In the genomic region with DNA sequence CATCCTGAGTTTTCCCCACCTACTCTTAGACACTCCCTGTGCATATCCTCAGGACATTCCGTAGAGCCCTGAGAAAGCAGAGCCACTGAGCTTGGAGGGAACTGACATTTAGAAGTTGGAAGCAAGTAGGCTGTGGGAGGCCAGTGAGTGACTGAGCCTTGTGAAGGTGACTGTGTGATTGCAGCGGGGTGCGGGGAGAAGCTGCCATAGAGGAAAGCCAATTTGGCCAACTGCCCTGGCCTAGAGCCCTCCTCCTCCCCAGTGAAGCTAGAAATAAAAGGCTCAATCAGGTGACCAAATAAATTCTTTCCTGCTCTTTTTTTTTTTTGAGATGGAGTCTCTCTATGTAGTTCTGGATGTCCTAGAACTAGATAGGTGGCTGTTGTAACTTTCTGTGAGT, we compare ENCODE assay signal across 9 mouse cellular contexts. TPM values are rescaled to one million over a fixed set of nuclear protein-coding genes. Genes with fewer than 3 reads are reported as not detected.
DNase-seq lines count a peak whose midpoint lies in the region; ATAC-seq and TF ChIP-seq lines count a peak whose summit lies in the region.
"Had no signal": no experiment of that assay in that cellular context is flagged by ENCODE, and none has a peak within 500 bp of the region (broad histone marks: within the 10 kb centered on the region; RNA-seq: fewer than 3 reads in every experiment).

No protein-coding gene starts in this region.

- no peak for ATAC-seq in midbrain, embryonic 14.5 days (ENCODE audit: low FRiP score, low TSS enrichment)
- no peak for ATAC-seq in midbrain, embryonic 15.5 days (replicated peaks)
- ATAC-seq in forebrain, postnatal 0 days: no peak
- no peak for ATAC-seq in hindbrain, embryonic 12.5 days (ENCODE audit: low FRiP score)

- no peak overlapping the region for H3K27ac ChIP-seq in midbrain, embryonic 14.5 days (replicated peaks; ENCODE audit: low read depth, low read length)
- H3K27ac ChIP-seq in midbrain, embryonic 15.5 days: no peak overlapping the region
- H3K27ac ChIP-seq in forebrain, postnatal 0 days (ENCODE audit: low read depth, low read length): no peak overlapping the region
- no peak overlapping the region for H3K27ac ChIP-seq in hindbrain, embryonic 12.5 days

- H3K36me3 ChIP-seq in midbrain, embryonic 14.5 days (ENCODE audit: control insufficient read depth, insufficient read depth, low read length): peaks cover 4% of the 10 kb centered on the region; the same call in 1 of the 2 replicates
- 0 out of 2 replicates have a peak, but pooled peaks cover 3% of the 10 kb centered on the region for H3K36me3 ChIP-seq in midbrain, embryonic 15.5 days (replicated peaks)
- peaks cover 3% of the 10 kb centered on the region for H3K36me3 ChIP-seq in forebrain, postnatal 0 days (ENCODE audit: insufficient read depth)
- H3K36me3 ChIP-seq in hindbrain, embryonic 12.5 days: no peaks in the 10 kb centered on the region

- no peak for TF ChIP-seq CTCF in forebrain, postnatal 0 days (IDR thresholded peaks at IDR 0.05; ENCODE audit: low read depth)

- H3K4me2 ChIP-seq in midbrain, embryonic 14.5 days (ENCODE audit: low read length): no peak overlapping the region
- no peak overlapping the region for H3K4me2 ChIP-seq in midbrain, embryonic 15.5 days
- no peak overlapping the region for H3K4me2 ChIP-seq in forebrain, postnatal 0 days (ENCODE audit: low read depth)
- no peak overlapping the region for H3K4me2 ChIP-seq in hindbrain, embryonic 12.5 days (replicated peaks)

- H3K4me3 ChIP-seq in midbrain, embryonic 14.5 days (replicated peaks; ENCODE audit: low read depth, low read length): no peak overlapping the region
- no peak overlapping the region for H3K4me3 ChIP-seq in midbrain, embryonic 15.5 days
- no peak overlapping the region for H3K4me3 ChIP-seq in forebrain, postnatal 0 days (ENCODE audit: low read depth, low read length)
- no peak overlapping the region for H3K4me3 ChIP-seq in hindbrain, embryonic 12.5 days

- intact Hi-C loops in heart, postnatal 10 days (cut with DNase I): no loop called here
- intact Hi-C loops in left cerebral cortex, postnatal 4 days (cut with DNase I): no loop called here

- H3K9ac ChIP-seq in midbrain, embryonic 14.5 days (replicated peaks; ENCODE audit: low read length): no peak overlapping the region
- H3K9ac ChIP-seq in midbrain, embryonic 15.5 days: no peak overlapping the region
- H3K9ac ChIP-seq in forebrain, postnatal 0 days: no peak overlapping the region
- no peak overlapping the region for H3K9ac ChIP-seq in hindbrain, embryonic 12.5 days

- WGBS in midbrain, embryonic 14.5 days: 80% methylated on average over 3 of the region's 3 CpGs
- 66% methylated on average over 3 of the region's 3 CpGs for WGBS in midbrain, embryonic 15.5 days
- WGBS in forebrain, postnatal 0 days: 39% methylated on average over 3 of the region's 3 CpGs
- 76% methylated on average over 3 of the region's 3 CpGs for WGBS in hindbrain, embryonic 12.5 days

- DNase-seq in midbrain, embryonic 14.5 days: peak; percentile 21
- DNase-seq in cerebellum, postnatal 10 days: peak; percentile 82 to 88
- DNase-seq in heart, postnatal 10 days: peak; percentile 88 to 90
- DNase-seq in left cerebral cortex, postnatal 4 days: peak; percentile 66
- DNase-seq in right cerebral cortex, postnatal 14 days: peak; percentile 51
- no peak for DNase-seq in forebrain, postnatal 0 days

- H3K27me3 ChIP-seq in midbrain, embryonic 14.5 days (ENCODE audit: control insufficient read depth, insufficient read depth, low read length): no peaks in the 10 kb centered on the region
- H3K27me3 ChIP-seq in midbrain, embryonic 15.5 days (replicated peaks): no peaks in the 10 kb centered on the region
- no peaks in the 10 kb centered on the region for H3K27me3 ChIP-seq in forebrain, postnatal 0 days (ENCODE audit: insufficient read depth, low read length)
- H3K27me3 ChIP-seq in hindbrain, embryonic 12.5 days: no peaks in the 10 kb centered on the region

- peaks cover 9% of the 10 kb centered on the region; the same call in 1 of the 2 replicates for H3K4me1 ChIP-seq in midbrain, embryonic 14.5 days (ENCODE audit: control insufficient read depth, insufficient read depth, low read length)
- H3K4me1 ChIP-seq in midbrain, embryonic 15.5 days: peaks cover 17% of the 10 kb centered on the region
- H3K4me1 ChIP-seq in forebrain, postnatal 0 days (ENCODE audit: insufficient read depth): no peaks in the 10 kb centered on the region; the same call in none of the 2 replicates
- H3K4me1 ChIP-seq in hindbrain, embryonic 12.5 days: peaks cover 10% of the 10 kb centered on the region

- H3K9me3 ChIP-seq in midbrain, embryonic 14.5 days (ENCODE audit: control insufficient read depth, low read length): no peaks in the 10 kb centered on the region
- H3K9me3 ChIP-seq in midbrain, embryonic 15.5 days: no peaks in the 10 kb centered on the region
- H3K9me3 ChIP-seq in forebrain, postnatal 0 days (ENCODE audit: low read length): no peaks in the 10 kb centered on the region
- no peaks in the 10 kb centered on the region for H3K9me3 ChIP-seq in hindbrain, embryonic 12.5 days (replicated peaks)
- H3K9me3 ChIP-seq: G1E had no signal

RNA-seq across cellular contexts. Expression of a gene that starts 2.6 kb away (rescaled TPM):
- 5.8 and 6.7 TPM in 2 replicates for polyA plus RNA-seq in midbrain, embryonic 14.5 days (2014; fragmentation: Nextera tagmentation; extraction: Ambion mirVana)
- polyA plus RNA-seq in midbrain, embryonic 15.5 days (2015; fragmentation: Nextera tagmentation; extraction: Ambion mirVana): 6.6 and 8.7 TPM in 2 replicates
- total RNA-seq in heart, postnatal 10 days (2021): 10 to 100 TPM; 89.9 to 97.0 TPM
- 1 to 10 TPM; 5.9 to 6.8 TPM for total RNA-seq in left cerebral cortex, postnatal 4 days (2021)
- total RNA-seq in forebrain, postnatal 0 days (2014; rRNA removed): 4.8 and 8.3 TPM in 2 replicates
- 7.8 TPM in 2 replicates for polyA plus RNA-seq in forebrain, postnatal 0 days (2015; fragmentation: Nextera tagmentation; extraction: Ambion mirVana)
- polyA plus RNA-seq in hindbrain, embryonic 12.5 days (2016; fragmentation: Nextera tagmentation; extraction: Ambion mirVana): 9.1 and 11.4 TPM in 2 replicates

RNA-seq across cellular contexts. Expression of a gene that starts 6.9 kb away (rescaled TPM):
- 8.5 and 11.9 TPM in 2 replicates for polyA plus RNA-seq in midbrain, embryonic 14.5 days (2014; fragmentation: Nextera tagmentation; extraction: Ambion mirVana)
- polyA plus RNA-seq in midbrain, embryonic 15.5 days (2015; fragmentation: Nextera tagmentation; extraction: Ambion mirVana): 13.2 and 16.0 TPM in 2 replicates
- 10 to 100 TPM; 16.1 to 22.0 TPM for total RNA-seq in heart, postnatal 10 days (2021)
- 10 to 100 TPM; 15.6 to 24.5 TPM for total RNA-seq in left cerebral cortex, postnatal 4 days (2021)
- 14.6 and 18.2 TPM in 2 replicates for total RNA-seq in forebrain, postnatal 0 days (2014; rRNA removed)
- 12.1 and 12.8 TPM in 2 replicates for polyA plus RNA-seq in forebrain, postnatal 0 days (2015; fragmentation: Nextera tagmentation; extraction: Ambion mirVana)
- polyA plus RNA-seq in hindbrain, embryonic 12.5 days (2016; fragmentation: Nextera tagmentation; extraction: Ambion mirVana): 7.9 and 11.0 TPM in 2 replicates

RNA-seq across cellular contexts. Expression of a gene that starts 44.4 kb away (rescaled TPM):
- polyA plus RNA-seq in midbrain, embryonic 14.5 days (2014; fragmentation: Nextera tagmentation; extraction: Ambion mirVana): 69.3 and 71.9 TPM in 2 replicates
- 71.8 and 72.8 TPM in 2 replicates for polyA plus RNA-seq in midbrain, embryonic 15.5 days (2015; fragmentation: Nextera tagmentation; extraction: Ambion mirVana)
- 10 to 100 TPM; 54.5 to 62.1 TPM for total RNA-seq in heart, postnatal 10 days (2021)
- 100 to 1,000 TPM in 1 of 2 experiments, 10 to 100 TPM in 1; 86.9 to 100 TPM for total RNA-seq in left cerebral cortex, postnatal 4 days (2021)
- total RNA-seq in forebrain, postnatal 0 days (2014; rRNA removed): 58.4 and 70.8 TPM in 2 replicates
- 47.6 and 68.2 TPM in 2 replicates for polyA plus RNA-seq in forebrain, postnatal 0 days (2015; fragmentation: Nextera tagmentation; extraction: Ambion mirVana)
- polyA plus RNA-seq in hindbrain, embryonic 12.5 days (2016; fragmentation: Nextera tagmentation; extraction: Ambion mirVana): 76.1 and 85.0 TPM in 2 replicates

RNA-seq across cellular contexts. Expression of a gene that starts 53.8 kb away (rescaled TPM):
- polyA plus RNA-seq in midbrain, embryonic 14.5 days (2014; fragmentation: Nextera tagmentation; extraction: Ambion mirVana): 5.4 and 6.2 TPM in 2 replicates
- 6.0 and 7.2 TPM in 2 replicates for polyA plus RNA-seq in midbrain, embryonic 15.5 days (2015; fragmentation: Nextera tagmentation; extraction: Ambion mirVana)
- 10 to 100 TPM; 10.5 to 10.9 TPM for total RNA-seq in heart, postnatal 10 days (2021)
- total RNA-seq in left cerebral cortex, postnatal 4 days (2021): 10 to 100 TPM; 20.0 to 21.1 TPM
- total RNA-seq in forebrain, postnatal 0 days (2014; rRNA removed): 7.5 TPM in 2 replicates
- polyA plus RNA-seq in forebrain, postnatal 0 days (2015; fragmentation: Nextera tagmentation; extraction: Ambion mirVana): 3.0 and 3.6 TPM in 2 replicates
- polyA plus RNA-seq in hindbrain, embryonic 12.5 days (2016; fragmentation: Nextera tagmentation; extraction: Ambion mirVana): 8.8 and 9.3 TPM in 2 replicates

RNA-seq across cellular contexts. Expression of a gene that starts 53.9 kb away (rescaled TPM):
- polyA plus RNA-seq in midbrain, embryonic 14.5 days (2014; fragmentation: Nextera tagmentation; extraction: Ambion mirVana): 3.4 and 4.1 TPM in 2 replicates
- polyA plus RNA-seq in midbrain, embryonic 15.5 days (2015; fragmentation: Nextera tagmentation; extraction: Ambion mirVana): 2.3 and 2.5 TPM in 2 replicates
- total RNA-seq in heart, postnatal 10 days (2021): 1 to 10 TPM; 5.5 to 6.7 TPM
- 10 to 100 TPM; 11.2 to 12.0 TPM for total RNA-seq in left cerebral cortex, postnatal 4 days (2021)
- total RNA-seq in forebrain, postnatal 0 days (2014; rRNA removed): 2.8 and 3.3 TPM in 2 replicates
- polyA plus RNA-seq in forebrain, postnatal 0 days (2015; fragmentation: Nextera tagmentation; extraction: Ambion mirVana): 1.3 and 2.3 TPM in 2 replicates
- polyA plus RNA-seq in hindbrain, embryonic 12.5 days (2016; fragmentation: Nextera tagmentation; extraction: Ambion mirVana): 2.6 and 2.7 TPM in 2 replicates
